Mouse (Mus musculus) kidney, postnatal 36 days (tissue): ENCODE data around the gene Zfp462.

Experiments
- DNase-seq, 2 experiments: peaks; one replicate each; pipeline ENCODE4 v3.0.0; 2021 to 2022; ENCODE audit warnings: mixed read lengths in 2 of 2

Gene Zfp462

DNA sequence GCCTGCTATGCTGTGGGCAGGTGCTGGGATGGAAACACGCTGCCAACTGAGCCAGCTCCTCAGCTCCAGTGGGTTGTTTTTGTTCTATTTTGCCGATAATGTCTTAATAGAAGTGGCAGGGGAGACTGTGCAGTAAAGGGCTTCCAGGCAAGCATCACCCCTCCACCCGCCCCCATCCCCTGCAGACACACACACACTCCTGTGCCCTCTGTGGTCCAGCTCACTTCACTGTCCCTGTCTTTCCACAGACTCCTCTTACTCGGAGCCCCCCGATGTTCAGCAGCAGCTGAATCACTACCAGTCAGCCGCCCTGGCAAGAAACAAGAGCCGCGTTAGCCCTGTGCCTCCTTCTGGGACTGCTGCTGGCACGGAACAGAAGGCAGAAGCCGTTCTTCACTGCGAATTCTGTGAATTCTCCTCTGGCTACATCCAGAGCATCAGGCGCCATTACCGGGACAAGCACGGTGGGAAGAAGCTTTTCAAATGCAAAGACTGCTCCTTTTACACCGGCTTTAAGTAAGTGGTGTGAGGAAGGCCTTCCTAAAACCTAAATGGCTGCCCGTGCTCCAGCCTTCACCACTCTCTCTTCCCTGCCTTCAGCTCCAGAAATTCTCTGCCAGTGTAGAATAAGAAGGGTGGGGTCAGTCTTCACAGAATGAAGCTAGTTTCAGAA lies 105.2 kb downstream of the Zfp462 start:
- DNase-seq = no peak

DNA sequence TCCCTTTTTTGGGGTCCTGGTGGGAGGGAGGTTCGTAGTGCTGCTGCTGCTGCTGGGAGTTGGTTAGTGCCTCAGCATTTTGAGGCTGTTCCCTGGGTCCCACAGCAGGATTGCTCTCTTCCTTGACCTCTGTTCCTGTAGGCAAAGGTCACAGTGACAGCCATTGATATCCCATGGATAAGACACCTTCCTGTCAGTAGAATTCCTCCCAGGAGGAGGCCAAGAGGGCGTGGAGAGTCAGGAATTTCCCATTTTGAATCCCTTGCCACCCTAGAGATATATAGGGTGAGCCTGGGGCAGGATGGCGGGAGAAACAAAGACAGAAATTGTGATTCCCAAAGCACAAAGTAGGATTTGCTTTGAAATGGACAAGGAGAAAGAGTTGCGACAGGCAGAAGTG lies 106.5 kb downstream of the Zfp462 start:
- DNase-seq = no peak

DNA sequence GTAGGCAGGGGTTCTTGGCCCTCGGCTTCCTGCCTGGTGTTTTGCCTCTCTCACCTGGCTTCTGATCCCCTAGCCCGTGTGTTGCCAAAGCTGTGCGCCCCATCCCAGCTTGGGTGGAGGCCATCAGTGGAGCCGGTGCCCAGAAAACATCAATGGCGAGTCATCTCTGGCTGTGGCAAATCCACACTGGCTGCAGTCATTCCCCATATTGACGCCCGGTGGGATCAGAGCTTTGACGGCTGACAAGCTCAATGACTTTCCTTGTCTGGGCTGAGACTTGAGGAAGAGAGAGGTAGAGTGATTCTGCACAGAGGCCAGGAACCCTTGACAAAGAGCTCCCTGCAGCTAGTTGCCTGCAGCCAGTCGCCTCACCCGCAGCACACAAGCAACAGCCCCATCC lies 107.8 kb downstream of the Zfp462 start:
- no peak for DNase-seq

DNA sequence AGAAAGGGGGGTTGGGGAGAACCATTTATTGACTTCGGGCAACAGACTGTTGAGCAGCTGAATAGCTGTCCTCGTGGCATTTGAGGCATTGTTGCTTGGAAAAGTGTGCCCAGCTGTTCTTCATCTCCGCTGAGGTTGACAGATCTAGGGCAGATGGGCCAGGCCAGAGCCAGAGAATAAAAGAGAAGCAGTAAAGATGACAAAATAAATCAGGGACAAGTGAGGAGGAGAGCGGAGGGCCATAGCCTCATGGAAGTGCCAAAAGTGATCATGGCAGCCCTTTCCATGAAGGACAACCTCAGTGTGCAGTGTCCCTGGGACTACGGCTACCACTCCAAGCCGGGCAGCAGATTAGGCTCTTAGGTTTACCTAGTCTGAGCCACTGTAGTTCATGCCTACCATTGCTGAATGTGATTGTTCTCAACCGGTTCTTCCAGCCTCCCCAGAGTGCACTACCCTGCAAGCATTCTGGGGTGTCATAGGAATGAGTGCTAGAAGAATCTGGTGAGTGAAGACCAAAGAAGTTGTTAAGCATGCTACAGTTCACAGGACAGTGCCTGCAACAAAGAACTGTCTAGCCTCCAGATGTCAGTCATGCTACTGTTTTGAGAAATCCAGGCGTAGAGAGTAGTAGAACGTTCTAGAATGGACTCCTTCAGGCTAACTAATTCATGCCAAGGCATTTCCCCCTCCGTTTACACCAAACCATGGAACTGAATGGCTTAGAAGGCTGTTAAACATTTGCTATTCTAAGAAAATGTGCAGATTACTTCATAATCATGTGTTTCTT lies 113.0 kb downstream of the Zfp462 start:
- DNase-seq = peak; percentile 27 to 36

DNA sequence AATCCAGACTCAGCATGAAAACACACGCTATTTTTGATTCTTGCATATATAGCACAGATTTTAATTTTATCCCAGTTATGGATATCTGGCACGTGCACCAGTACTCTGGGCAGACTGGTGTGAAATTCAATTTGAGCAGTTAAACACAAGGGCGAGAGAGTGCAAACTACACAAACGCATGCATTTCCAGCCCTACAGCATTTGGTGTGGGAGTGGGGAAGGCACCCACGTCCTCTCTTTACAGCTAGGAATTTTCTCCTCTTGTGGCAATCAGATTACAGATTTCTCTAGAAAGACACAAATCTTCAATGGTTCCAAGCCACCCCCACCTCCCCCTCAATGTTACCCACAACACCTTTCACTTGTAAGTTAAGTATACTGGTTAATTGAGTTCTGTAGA lies 114.1 kb downstream of the Zfp462 start:
- no peak for DNase-seq

DNA sequence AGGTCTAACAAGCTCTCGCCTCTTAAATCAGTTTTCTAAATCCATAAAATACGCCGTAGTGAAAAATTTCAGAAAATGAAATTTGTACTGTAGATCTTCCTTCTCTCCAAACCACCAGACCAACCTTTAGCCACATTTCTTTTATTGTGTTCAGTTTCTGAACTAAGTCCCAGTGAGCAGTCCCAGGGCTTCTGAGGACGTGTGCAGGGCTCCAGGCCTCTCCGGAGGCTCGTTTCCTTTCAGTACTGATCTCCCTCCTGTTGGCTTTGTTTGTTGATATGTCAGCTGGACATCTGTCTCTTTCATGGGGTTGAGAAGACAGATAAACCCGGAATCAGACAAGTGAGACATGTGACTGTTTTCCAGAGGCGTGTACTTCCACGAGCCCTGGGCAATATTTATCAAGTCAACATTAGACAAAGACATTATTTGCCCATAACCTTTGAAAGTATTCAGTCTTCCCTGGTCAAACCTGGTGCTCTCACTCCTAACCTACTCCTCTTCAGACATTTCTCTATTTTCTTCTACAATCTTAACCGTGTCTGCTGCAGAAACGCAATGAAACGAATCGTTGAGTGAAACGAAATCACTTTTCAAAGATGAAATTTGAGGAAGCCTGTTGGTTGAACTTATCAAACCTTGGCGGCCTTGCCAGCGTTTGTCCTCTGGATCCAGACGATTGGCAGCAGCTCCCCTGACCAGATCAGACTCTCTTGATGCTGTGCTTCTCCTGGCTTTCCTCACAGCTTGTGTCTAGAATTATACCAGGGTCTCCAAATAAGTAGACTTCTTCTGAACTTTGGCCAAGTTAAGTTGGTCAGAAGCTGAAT lies 121.7 kb downstream of the Zfp462 start:
- no peak for DNase-seq

DNA sequence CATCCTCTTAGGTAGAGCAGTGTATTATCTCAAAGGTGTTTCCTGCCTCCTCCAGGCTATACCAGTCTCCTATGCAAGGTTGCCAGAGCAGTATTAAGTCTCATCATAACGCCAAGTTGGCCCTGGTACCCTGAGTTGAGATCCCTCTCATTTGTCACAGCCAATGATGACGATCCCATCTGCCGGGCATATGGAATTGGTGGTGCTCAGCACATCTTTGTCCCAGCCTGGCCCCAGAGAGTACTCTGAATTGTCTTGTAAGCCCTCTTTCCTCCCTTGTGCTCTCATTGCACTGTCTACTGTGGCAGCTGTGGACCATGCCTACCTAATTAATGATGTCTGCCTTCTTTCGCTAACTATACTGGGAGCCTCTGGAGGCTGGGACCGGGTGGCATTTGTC lies 126.7 kb downstream of the Zfp462 start:
- no peak for DNase-seq

DNA sequence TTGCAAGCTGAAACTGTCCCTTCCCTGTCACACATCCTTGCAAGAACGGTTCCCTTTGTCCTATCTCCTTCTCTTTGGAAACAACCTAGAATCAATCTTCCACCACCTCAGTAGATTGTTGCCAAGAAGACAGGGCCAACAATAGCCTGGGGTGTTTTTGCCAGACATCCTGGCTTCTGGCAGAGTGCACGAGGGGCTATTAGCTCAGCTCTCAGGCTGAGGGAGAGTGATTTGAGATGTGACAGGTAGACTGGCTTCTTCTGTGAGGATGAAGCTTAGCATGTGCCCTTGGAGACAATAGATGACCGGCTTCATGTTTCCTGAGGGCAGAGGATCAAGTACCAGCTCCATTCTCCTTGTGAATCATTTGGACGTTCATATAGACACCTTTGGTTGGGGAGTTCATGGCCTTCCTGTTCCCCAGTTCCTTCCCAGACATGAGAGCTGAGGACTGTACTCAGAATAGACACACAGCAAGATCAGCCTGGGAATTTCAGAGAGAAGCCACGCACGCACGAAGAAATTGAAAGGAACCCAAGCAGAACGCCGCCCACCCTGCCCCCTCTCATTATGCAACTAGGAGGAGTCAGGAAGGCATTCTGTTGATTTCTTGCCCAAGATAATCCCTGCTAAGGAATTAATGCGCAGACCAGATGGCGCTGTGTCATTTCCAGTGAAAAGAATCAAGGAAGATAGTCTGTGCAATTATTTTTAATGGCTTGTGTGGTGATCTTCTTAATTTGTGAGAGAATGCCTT lies 132.5 kb downstream of the Zfp462 start:
- peak; percentile 51 to 65 for DNase-seq

DNA sequence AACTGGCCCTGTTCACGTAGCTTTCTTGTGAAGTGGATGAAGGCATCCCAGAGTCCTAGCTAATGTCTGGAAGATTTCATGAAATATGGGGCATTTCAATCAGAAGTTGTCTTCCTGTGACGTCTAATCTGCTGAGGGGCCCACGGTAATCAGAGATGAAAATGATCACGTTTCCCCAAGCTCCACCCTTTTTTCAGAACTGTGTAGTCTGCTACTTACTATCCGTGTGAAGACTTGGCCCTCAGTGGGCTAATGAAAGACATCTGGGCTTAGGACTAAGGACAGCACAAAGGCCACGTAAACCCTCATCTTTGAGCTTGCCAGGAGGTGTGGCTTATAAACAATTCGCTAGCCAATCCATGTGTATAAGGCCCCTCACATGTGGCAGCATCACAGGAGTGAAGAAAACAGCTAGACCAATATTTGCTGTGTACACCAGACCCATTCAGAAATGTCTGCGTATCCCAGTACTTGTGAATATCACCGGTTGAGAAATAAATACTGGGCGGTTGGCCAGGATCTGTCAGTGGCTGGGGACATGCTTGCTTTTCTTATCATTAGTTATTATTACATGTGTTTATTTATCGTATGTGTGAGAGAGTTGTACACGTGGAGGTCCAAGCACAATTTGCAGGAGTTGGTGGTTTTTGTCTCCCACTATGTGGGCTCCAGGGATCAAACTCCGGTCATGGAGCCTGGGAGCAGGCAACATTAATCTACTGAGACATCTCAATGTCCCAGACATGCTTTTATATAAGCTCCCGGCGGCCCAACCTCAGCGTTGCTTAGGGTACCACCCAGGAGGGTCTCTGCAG lies 133.3 kb downstream of the Zfp462 start:
- peak in 1 of 2 experiments; percentile 2 for DNase-seq

DNA sequence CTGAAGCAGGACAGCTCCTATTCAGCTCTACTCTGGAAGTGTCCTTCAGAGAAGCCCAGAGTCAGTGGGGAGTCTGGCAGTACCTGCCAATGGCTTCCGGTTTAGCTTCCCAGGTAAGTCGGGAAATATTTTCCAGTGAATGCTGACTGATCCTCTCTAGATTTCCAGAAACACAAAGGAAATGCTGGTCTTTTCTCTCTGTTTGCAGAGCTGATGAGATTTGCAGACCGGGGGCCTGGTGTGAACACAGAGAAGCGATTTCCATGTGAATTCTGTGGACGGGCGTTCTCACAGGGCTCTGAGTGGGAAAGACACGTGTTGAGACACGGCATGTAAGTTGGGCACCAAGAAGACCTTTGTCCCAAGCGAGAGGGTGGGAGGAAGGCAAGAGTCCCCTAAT lies 134.2 kb downstream of the Zfp462 start:
- no peak for DNase-seq

DNA sequence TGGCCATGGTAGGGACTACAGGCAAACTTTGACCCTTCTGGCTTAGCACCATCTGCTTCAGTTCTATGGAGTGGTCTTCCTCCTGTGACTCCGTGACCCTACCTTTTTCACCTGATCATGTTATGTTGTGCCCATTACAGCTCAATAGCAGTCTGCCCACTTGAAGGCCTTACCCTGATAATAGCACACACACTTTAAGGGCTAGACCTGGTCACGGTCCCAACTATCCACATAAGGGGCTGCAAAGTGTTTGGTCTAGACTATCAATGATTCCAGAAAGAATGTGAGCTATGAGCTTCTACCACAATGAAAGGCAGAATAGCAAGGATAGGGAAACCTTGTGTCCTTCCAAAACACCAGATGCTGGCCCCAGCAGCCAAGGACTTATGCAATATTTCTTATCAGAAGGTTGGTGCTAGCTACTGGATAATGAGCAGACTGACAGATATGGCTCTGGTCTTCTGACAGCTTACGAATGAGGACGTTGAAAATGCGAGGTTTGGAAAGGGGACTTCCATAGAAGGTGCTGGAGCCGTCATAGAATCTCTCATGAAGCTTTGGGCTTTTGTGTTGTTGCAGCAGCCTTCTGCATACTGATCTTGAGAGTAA lies 139.3 kb downstream of the Zfp462 start:
- no peak for DNase-seq

DNA sequence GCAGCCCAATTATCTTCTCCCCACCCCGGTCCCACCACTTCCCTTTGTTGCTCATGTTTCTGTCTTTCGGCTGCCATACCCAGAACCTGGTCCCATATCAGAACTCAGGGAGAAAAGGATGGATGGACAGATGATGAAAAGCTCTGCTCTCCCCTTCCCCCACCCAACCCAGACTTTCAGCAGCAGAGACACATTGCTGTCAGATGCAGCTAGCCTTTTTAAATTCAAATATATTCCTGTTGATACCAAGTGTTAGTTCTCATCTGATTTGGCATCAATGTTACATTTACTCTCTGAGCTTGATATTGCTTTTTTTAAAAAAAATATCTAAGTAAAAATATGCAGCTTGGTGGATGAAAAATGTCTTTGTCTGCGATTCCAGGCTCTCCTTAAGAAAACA lies 143.3 kb downstream of the Zfp462 start:
- no peak for DNase-seq

DNA sequence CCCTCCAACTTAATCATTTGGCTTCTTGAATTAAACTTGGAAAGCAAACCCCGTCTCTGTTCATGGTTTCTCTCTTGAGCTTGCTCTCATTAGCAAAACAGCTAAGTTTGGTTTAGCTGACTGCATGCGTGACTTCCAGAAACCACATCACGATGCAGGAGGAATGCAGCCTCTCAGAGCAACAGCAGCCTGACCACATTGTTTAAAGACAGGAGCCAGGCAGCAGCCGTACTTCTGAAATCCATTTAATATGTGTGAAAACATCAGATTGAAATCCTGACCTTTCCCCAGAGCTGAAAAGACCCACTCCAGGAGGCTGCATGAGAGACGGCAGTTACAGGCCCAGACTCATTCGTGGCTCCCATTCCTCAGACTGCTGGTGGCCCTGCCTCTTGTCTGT lies 144.1 kb downstream of the Zfp462 start:
- DNase-seq = no peak

DNA sequence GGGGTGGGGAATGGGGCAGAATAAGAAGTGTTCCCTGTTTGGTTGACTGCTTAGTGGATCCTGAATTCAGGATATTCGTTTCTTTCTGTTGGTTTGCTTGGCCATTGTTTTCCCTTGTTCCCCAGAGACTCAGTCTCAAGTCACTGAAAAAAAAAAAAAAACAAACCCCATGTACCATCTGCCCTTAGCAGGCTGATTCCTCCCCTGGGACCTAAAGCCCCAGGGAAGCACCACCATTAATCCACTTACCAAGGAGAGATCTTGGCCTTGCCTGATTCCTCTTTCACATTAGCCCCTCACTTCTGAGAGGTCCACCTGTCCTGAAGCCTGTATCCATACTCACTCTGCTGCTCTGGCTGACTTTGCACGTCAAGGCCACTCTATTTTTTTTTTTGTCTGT lies 152.3 kb downstream of the Zfp462 start:
- no peak for DNase-seq

DNA sequence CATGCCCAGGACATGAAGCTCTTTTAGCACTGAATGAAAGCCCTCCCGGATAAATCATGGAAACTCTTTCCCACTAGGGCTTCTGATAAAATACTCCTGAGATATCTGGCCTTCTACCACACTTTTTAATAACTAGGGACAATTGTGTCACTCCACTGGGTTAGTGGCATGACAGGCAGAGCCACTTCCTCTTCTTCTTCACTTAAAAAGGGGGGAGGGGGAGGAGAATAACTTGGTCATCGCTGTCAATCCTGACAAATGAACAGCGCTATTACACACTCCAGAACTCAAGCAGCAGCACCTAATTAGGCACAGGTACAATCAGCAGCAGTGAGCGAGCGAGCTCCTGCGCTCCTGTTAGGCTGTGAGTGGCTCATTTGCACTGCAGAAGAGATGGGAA lies 153.5 kb downstream of the Zfp462 start:
- no peak for DNase-seq

DNA sequence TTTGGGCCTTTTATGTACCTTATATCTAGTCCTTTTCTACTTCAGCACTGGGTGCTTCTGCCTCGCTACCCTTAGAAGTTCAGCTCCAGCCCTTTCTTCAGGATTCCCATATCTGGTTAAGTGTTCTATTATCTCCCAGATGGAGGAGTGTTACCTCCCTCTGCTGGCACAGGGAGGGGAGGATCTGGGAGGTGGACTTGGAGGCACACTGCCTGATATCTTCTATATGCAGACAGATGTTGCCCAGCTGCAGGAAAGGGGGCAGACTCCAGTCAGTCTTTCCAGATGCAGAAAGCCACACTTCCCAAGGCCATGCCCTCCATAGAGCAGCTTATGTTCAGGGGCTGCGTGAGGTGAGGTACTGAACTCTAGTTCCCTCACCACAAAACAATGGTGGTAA lies 156.0 kb downstream of the Zfp462 start:
- peak; percentile 5 to 30 for DNase-seq

DNA sequence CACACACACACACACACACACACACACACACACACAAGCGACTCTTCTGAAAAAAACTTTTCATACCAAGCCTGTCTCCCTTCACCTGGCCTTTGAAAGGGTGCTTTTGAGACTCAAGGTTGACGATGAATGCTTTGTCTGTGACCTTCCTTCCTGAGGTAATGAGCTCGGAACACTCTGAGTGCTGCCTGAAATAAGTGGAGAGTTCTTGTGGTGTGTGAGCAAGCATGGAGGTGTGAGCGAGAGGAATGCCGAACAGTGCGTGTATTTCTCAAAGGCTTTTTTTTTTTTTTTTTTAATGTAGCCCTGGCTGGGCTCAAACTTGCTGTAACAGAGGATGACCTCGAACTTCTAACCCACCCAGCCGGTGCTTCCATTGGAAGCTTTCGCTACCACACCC lies 156.8 kb downstream of the Zfp462 start:
- DNase-seq = no peak

DNA sequence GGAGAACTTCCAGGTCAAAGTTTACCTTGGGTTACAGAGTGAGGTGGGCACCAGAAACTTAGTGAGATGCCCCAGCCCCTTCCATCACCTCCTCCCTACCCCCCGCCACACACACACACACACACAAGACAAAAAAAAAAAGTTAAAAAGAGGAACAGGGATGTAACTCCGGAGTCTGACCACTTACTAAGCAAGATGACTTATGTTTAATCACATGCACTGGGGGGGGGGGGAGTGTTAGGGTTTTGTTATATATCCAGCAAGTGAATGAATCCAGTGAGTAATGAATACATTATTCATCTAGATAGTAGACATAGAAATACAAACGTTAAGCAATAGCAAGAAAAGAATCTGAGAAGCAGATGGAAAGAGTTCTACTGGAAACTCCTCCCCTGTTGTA lies 157.5 kb downstream of the Zfp462 start:
- DNase-seq = no peak

DNA sequence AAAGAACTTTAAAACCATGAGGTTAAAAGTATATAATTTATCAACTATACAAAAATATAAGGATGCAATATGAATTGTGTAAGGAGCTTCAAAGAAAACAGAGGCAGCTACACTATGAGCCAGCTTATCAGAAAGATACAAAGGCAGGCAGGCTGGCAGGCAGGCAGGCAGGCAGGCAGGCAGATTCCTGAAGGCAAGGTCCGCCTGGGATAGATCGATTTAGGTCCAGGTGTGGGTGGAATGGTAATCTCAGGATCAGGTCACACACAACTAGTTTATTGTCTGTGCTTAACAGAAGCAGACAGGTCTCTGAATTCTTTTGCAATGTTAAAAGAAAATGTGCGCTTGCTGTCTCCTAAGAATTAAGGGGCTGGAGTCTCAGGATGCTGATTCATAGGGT lies 158.7 kb downstream of the Zfp462 start:
- no peak for DNase-seq

DNA sequence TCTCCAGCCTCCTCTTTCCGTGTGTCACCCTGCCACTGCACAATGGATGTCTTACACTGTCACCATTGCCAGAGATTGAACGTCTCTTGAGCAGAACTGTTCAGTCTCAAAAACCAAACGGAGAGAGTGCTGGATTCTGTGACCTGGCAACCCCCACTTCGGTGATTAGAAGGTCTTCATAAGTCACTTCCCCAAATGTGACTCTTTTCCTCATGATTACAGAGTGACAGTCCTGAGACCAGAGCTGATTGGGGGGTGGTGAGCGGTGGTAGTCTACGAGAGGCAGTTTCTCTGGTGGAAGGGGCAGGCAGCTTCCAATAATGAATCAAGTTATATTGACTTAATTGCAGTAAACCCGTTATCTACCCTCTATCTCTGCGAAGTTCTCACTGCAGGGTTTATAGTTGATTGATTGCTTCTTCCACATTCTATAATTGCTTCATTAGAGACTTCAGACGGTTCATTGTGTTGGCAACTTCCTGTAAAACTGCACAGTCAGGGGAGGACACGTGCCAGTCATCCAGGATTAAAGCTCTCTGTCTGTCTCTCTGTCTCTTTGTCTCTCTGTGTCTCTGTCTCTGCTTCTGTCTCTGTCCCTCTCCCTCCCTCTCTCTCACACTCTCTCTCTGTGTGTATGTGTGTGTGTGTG lies 173.1 kb downstream of the Zfp462 start:
- DNase-seq = no peak

DNA sequence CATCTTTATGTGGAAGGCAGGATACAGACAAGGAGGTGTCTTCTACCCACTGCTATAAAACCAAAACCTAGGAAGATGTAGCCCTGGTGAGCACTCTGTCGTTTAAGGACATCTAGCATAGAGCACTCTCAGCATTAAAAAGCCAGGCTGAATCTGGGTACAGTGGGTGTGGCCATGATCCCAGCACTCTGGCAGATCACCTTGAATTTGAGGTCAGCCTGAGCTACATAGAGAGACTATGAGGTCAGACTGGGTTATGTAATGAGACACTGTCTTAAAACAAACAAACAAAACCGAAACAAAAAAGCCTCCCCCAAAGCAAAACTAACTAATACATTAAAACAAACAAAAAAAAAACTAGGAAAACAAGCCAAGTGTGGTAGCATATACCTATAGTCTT lies 176.3 kb downstream of the Zfp462 start:
- DNase-seq = peak in 1 of 2 experiments; percentile 11
